Mouse (Mus musculus): ENCODE results near the gene Arrb1.

GRCm38 (mm10) chr7:99518954-99519644 lies 16.2 kb upstream of the Arrb1 start:
- TF ChIP-seq POLR2A (IDR thresholded peaks at IDR 0.05; ENCODE audit: control insufficient read depth, extremely low read depth, insufficient read depth, low read length, poor library complexity) (no peak), CTCF (IDR thresholded peaks at IDR 0.05; ENCODE audit: borderline replicate concordance, control insufficient read depth, extremely low read depth, insufficient read depth, low read length, poor library complexity) (no peak)
